Mouse (Mus musculus): ENCODE results near the gene 2310007B03Rik.

GRCm38 (mm10) chr1:93118816-93119215, 41.9 kb downstream of the 2310007B03Rik start:
- no peak for TF ChIP-seq POLR2A (IDR thresholded peaks at IDR 0.05; ENCODE audit: borderline replicate concordance, extremely low read depth, insufficient read depth, insufficient read length, poor library complexity, severe bottlenecking)
- no peak for TF ChIP-seq CTCF (IDR thresholded peaks at IDR 0.05; ENCODE audit: borderline replicate concordance, extremely low read depth, insufficient read depth, insufficient read length)
